Mouse (Mus musculus) midbrain, postnatal 0 days (tissue): ENCODE data around the gene 9230102O04Rik. TPM values are rescaled to one million over a fixed set of nuclear protein-coding genes. Genes with fewer than 3 reads are reported as not detected.

Source experiments
- ATAC-seq: fragments of 200-750 bp; cut with Nextera tagmentation; 2 replicates; pipeline ENCODE4 v1.8.0; 2017; ENCODE audit warnings: moderate number of reproducible peaks, mild to moderate bottlenecking, moderate TSS enrichment, moderate library complexity; ENCODE audit not compliant: low FRiP score
- DNase-seq: peaks from one replicate; pipeline ENCODE4 v3.0.0-alpha.2; 2015; ENCODE audit warnings: low spot score
- H3K27ac ChIP-seq: fragments of 300-500 bp; sonication (generic); 2 replicates; pipeline ENCODE4 v1.5.1; 2014; ENCODE audit warnings: low read depth, mild to moderate bottlenecking, low read length, mixed read lengths
- H3K27me3 ChIP-seq: fragments of 300-500 bp; sonication (generic); 2 replicates; pipeline ENCODE4 v1.6.1; 2014; ENCODE audit warnings: low read length, control low read depth, mixed read lengths; ENCODE audit not compliant: insufficient read depth
- H3K36me3 ChIP-seq: fragments of 300-500 bp; sonication (generic); 2 replicates; pipeline ENCODE4 v1.6.1; 2014; ENCODE audit warnings: low read length, control low read depth, mixed read lengths; ENCODE audit not compliant: insufficient read depth
- H3K4me1 ChIP-seq: fragments of 300-500 bp; sonication (generic); 2 replicates; pipeline ENCODE4 v1.6.1; 2014; ENCODE audit warnings: mild to moderate bottlenecking, control low read depth, antibody characterized with exemption, low read length, mixed read lengths; ENCODE audit not compliant: insufficient read depth
- H3K4me2 ChIP-seq: fragments of 300-500 bp; sonication (generic); 2 replicates; pipeline ENCODE4 v1.6.1; 2014; ENCODE audit warnings: low read depth, mild to moderate bottlenecking, low read length, mixed read lengths; ENCODE audit not compliant: poor library complexity, severe bottlenecking
- H3K4me3 ChIP-seq: fragments of 300-500 bp; sonication (generic); 2 replicates; pipeline ENCODE4 v1.5.1; 2014; ENCODE audit warnings: low read depth, mild to moderate bottlenecking, low read length, moderate library complexity
- H3K9ac ChIP-seq: fragments of 300-500 bp; sonication (generic); replicated peaks from 2 replicates; pipeline ENCODE4 v1.6.1; 2014; ENCODE audit warnings: mild to moderate bottlenecking, low read length, moderate library complexity, mixed read lengths; ENCODE audit not compliant: poor library complexity, severe bottlenecking
- H3K9me3 ChIP-seq: fragments of 300-500 bp; sonication (generic); 2 replicates; pipeline ENCODE4 v1.6.1; 2016; ENCODE audit warnings: low read length, control low read depth
- CTCF ChIP-seq: IDR thresholded peaks from 2 replicates; pipeline ENCODE4 v1.5.1; 2016; ENCODE audit warnings: antibody characterized with exemption, mild to moderate bottlenecking
- WGBS: fragments of 180-500 bp; shearing (Covaris S2); extraction: QIAGEN DNeasy Blood & Tissue Kit; methylation state at CpG from one replicate; pipeline ENCODE4 v1.1.7; 2014; 5-methylcytosine and 5-hydroxymethylcytosine counted together
- polyA plus RNA-seq: library from polyadenylated mRNA; unstranded; fragments of >200 nt; fragmentation: Nextera tagmentation; extraction: Ambion mirVana; gene quantifications from 2 replicates; pipeline ENCODE4 v1.2.1, GENCODE M21; 2015
- total RNA-seq: library from RNA; depleted of rRNA; stranded (reverse); fragments of >200 nt; gene quantifications from 2 replicates; pipeline ENCODE4 v1.2.3, GENCODE M21; 2014; rRNA removed

9230102O04Rik gene
- total RNA-seq (0.77 TPM in 1 of 2 replicates, not detected in the other), polyA plus RNA-seq (2.2 and 3.6 TPM in 2 replicates)

DNA sequence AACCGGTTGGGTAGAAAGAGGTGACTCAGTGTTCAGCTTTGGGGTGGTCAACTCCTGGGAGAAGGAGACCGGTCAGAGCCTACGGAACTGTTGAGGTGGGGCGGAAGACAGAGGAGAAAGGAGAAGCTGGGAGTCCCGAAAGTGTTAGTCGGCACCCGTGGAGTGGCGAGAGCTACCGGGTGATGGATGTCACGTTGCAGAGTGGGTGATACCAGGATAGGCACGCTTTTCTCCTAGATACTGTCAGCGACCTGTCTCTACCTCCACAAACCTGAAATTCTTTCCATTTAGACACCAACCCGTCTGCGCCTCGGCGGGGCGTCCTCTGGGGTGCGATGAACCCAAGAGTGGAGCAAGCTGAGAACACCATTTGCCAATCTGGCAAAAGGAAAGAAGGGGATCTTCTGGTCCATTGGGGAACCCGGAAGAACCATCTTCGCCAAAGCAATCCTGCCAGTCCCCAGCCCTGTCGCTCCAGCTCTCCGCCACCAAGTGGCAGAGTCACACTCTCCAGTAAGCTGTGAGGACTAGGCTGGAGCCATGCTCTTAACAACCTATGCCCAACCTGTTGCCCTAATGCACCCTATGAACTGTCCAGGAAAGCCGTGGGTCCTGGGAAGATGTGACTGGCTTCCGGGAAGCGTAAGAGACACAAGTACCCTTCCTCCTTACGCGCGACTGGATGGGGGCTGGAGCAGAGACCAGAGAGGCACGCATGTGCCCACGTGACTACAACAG lies at the start of gene 9230102O04Rik:
Gene 9230102O04Rik, minus strand, starts transcription at position 628 of the 738 bp plus-strand sequence.
- H3K4me1 ChIP-seq: no peaks in the 10 kb centered on the region
- peak; percentile 71 for ATAC-seq
- DNase-seq: peak; percentile 54
- H3K9me3 ChIP-seq: no peaks in the 10 kb centered on the region
- 1% methylated on average over 30 of the region's 30 CpGs for WGBS
- H3K9ac ChIP-seq: no peak within 1 kb of the TSS
- H3K36me3 ChIP-seq: no peaks in the 10 kb centered on the region
- peak within 1 kb of the TSS; percentile 71 for H3K4me2 ChIP-seq
- H3K4me3 ChIP-seq: peak within 1 kb of the TSS; percentile 43
- H3K27me3 ChIP-seq: peaks cover 62% of the 10 kb centered on the region
- no peak within 1 kb of the TSS for H3K27ac ChIP-seq
- TF ChIP-seq CTCF: peak; percentile 74

DNA sequence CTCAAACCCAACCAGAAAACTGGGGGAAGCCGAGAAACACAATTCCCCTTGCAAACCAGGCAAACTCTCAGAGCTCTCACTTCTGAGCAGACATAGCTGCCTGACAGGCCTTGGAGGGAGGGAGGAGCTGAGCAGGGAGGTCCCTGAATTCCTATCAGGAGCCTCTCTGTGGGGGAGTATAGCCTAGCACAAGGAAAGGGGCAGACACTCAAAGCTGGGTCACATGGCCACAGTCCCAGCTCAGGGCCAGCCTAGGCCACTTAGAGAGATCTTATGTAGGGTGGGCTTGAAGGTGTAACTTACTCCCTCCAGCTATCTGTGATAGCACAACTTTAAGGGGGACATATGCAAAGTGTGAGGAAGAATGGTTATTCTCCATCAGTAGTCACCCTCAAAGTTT lies 46.6 kb upstream of the 9230102O04Rik start:
- Histone ChIP-seq H3K9ac (no peak overlapping the region), H3K27ac (no peak overlapping the region), H3K4me2 (no peak overlapping the region), H3K4me3 (no peak overlapping the region), H3K27me3 (no peaks in the 10 kb centered on the region), H3K36me3 (no peaks in the 10 kb centered on the region), H3K4me1 (no peaks in the 10 kb centered on the region), H3K9me3 (no peaks in the 10 kb centered on the region)
- no peak for TF ChIP-seq CTCF
- DNase-seq (no peak), ATAC-seq (no peak)
- WGBS: no CpG with 5 or more reads among the region's 1 CpGs

DNA sequence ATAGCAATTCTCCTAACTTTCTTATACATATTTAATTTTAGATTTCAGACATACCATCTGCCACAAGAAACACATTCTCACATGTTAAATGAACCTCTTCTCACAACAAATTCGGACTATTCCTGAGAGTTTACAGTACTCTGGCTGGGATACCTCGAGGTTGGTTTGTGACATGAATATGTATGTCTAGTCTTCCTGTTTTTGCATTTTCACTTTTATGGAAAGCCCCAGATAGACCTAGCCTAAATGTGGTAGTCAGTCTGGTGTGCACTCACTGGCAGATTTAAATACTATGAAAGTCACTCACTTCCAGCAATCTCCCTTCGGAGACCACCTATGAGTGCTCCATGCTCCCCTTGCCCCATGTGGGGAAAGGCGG lies 37.6 kb upstream of the 9230102O04Rik start:
- no peaks in the 10 kb centered on the region for H3K36me3 ChIP-seq
- H3K4me3 ChIP-seq: no peak overlapping the region
- no peaks in the 10 kb centered on the region for H3K27me3 ChIP-seq
- WGBS: 63% methylated on average over 4 of the region's 4 CpGs
- no peaks in the 10 kb centered on the region for H3K4me1 ChIP-seq
- ATAC-seq (no peak), DNase-seq (no peak)
- H3K4me2 ChIP-seq: no peak overlapping the region
- no peak overlapping the region for H3K9ac ChIP-seq
- H3K9me3 ChIP-seq: no peaks in the 10 kb centered on the region
- H3K27ac ChIP-seq: no peak overlapping the region
- no peak for TF ChIP-seq CTCF

DNA sequence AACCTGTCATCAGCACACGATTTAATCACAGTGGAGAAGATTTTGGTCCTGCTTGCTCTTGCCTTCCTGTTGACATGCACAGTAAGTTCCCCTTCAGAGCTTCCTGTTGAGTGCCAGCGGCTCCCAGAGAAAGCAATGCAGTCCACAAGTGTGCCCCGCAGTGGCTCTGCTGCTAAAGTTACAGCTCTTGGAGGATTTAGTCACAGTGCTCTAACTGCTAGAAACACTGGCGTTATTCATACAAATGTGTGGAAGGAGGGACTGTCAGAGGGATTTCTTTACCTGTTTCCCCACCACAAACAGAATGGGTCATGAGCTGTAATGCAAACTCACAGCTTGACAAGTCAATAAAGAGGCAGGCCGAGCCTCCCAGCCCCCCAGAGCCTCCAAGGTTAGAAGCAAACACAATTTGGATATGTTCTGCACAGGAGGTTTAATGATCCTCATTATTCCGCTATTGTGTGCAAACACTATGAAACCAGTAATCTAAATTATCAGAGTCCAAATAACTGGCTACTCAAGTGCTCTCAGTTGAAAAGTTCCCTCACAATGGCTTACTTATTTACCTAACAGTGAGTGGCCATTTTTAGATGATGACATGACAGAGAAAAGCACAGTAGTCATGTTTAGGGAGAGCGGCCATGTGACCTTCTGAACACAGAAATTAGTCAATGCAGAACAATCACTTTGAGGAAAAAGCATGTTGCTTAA lies 37.0 kb upstream of the 9230102O04Rik start:
- no peak overlapping the region for H3K4me3 ChIP-seq
- no peak for ATAC-seq
- H3K36me3 ChIP-seq: no peaks in the 10 kb centered on the region
- H3K4me2 ChIP-seq: no peak overlapping the region
- WGBS: 48% methylated on average over 7 of the region's 7 CpGs
- H3K27ac ChIP-seq: no peak overlapping the region
- H3K9me3 ChIP-seq: no peaks in the 10 kb centered on the region
- no peaks in the 10 kb centered on the region for H3K4me1 ChIP-seq
- no peaks in the 10 kb centered on the region for H3K27me3 ChIP-seq
- H3K9ac ChIP-seq: no peak overlapping the region
- peak; percentile 5 for DNase-seq
- TF ChIP-seq CTCF: no peak

- no peak for ATAC-seq
- Histone ChIP-seq H3K4me2 (no peak overlapping the region), H3K27me3 (no peaks in the 10 kb centered on the region), H3K9me3 (no peaks in the 10 kb centered on the region), H3K9ac (no peak overlapping the region), H3K4me3 (no peak overlapping the region), H3K27ac (no peak overlapping the region), H3K4me1 (no peaks in the 10 kb centered on the region), H3K36me3 (peaks cover 11% of the 10 kb centered on the region)
- TF ChIP-seq CTCF: no peak
- no peak for DNase-seq
- WGBS: 92% methylated on average over 17 of the region's 17 CpGs
Measured at GRCm38 (mm10) chr2:9918691-9919471, 29.5 kb upstream of the 9230102O04Rik start.
